Mouse (Mus musculus) liver, adult 2 months (tissue): Measurements from ENCODE around the gene Gstt1. TPM values are rescaled to one million over a fixed set of nuclear protein-coding genes. Genes with fewer than 3 reads are reported as not detected.
A peak's percentile ranks its signal among the peaks of the same experiment; 100 is the strongest.

Experiments
- DNase-seq: peaks from one replicate; pipeline ENCODE4 v3.0.0-alpha.2; 2011; ENCODE audit warnings: low read depth, low spot score; ENCODE audit errors: extremely low read depth
- H3K27ac ChIP-seq: fragments of 200-500 bp; replicated peaks from 2 replicates; pipeline ENCODE4 v1.5.1; 2012; ENCODE audit warnings: low read depth, mild to moderate bottlenecking, control low read depth, inconsistent platforms, low read length; ENCODE audit not compliant: insufficient read depth
- H3K27me3 ChIP-seq: fragments of 200-500 bp; 2 replicates; pipeline ENCODE4 v1.6.1; 2012; ENCODE audit warnings: mild to moderate bottlenecking, moderate library complexity, low read length, inconsistent platforms; ENCODE audit not compliant: control insufficient read depth, insufficient read depth
- H3K36me3 ChIP-seq: fragments of 200-500 bp; 2 replicates; pipeline ENCODE4 v1.6.1; 2012; ENCODE audit warnings: low read length, inconsistent platforms; ENCODE audit not compliant: control insufficient read depth, insufficient read depth
- H3K4me1 ChIP-seq: fragments of 200-500 bp; 2 replicates; pipeline ENCODE4 v1.6.1; 2011; ENCODE audit warnings: low read length; ENCODE audit not compliant: control insufficient read depth, insufficient read depth
- H3K4me3 ChIP-seq: fragments of 200-500 bp; 2 replicates; pipeline ENCODE4 v1.5.1; 2011; ENCODE audit warnings: low read depth, mild to moderate bottlenecking, control low read depth, low read length, moderate library complexity; ENCODE audit not compliant: insufficient read depth
- H3K79me2 ChIP-seq: fragments of 200-500 bp; 2 replicates; pipeline ENCODE4 v1.6.1; 2012; ENCODE audit warnings: inconsistent platforms, mild to moderate bottlenecking, low read length, moderate library complexity; ENCODE audit not compliant: control insufficient read depth, insufficient read depth
- H3K9ac ChIP-seq: fragments of 200-500 bp; 2 replicates; pipeline ENCODE4 v1.6.1; 2012; ENCODE audit warnings: low read depth, mild to moderate bottlenecking, control low read depth, inconsistent platforms, low read length
- CTCF ChIP-seq: fragments of 200-500 bp; IDR thresholded peaks from 2 replicates; pipeline ENCODE4 v1.5.1; 2011; ENCODE audit warnings: low read depth, low read length, control low read depth
- POLR2A ChIP-seq: fragments of 200-500 bp; IDR thresholded peaks from 2 replicates; pipeline ENCODE4 v1.6.1; 2011; ENCODE audit warnings: low read length, control low read depth; ENCODE audit not compliant: insufficient read depth; ENCODE audit errors: extremely low read depth
- WGBS: fragments of 180-500 bp; shearing (Covaris S2); methylation state at CpG from one replicate; pipeline ENCODE4 v1.1.7; 2018; 5-methylcytosine and 5-hydroxymethylcytosine counted together
- polyA plus RNA-seq: library from polyadenylated mRNA; depleted of rRNA; stranded (reverse); fragments of >200 nt; gene quantifications from 2 replicates; pipeline ENCODE4 v1.2.3, GENCODE M21; 2012
- total RNA-seq: library from RNA; depleted of rRNA; stranded (reverse); fragments of >200 nt; gene quantifications from 2 replicates; pipeline ENCODE4 v1.2.3, GENCODE M21; 2014

Gene Gstt1
- total and polyA plus RNA-seq, 2 experiments = 622 to 1,223 TPM

DNA sequence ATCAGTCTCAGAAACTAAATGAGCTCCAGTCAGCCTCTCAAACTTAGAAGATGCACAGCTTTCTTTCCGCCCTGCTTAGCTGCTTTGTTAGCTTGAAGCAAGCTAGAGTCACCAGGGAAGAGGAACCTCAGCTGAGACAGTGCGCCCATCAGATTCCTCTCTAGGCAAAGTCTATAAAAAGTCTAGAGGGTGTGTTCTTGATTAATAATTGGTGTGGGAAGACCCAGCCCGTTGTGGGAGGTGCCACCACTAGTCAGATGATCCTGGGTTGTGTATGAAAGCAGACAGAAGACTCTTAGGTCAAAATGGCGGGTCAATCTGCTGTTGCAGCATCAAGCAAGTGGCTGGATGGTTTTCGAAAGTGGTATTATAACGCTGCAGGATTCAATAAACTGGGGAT lies 31.5 kb downstream of the Gstt1 start:
- Histone ChIP-seq H3K27ac (no peak overlapping the region), H3K27me3 (no peaks in the 10 kb centered on the region), H3K4me3 (no peak overlapping the region), H3K79me2 (peaks cover 4% of the 10 kb centered on the region; the same call in 1 of the 2 replicates), H3K9ac (no peak overlapping the region), H3K36me3 (peaks cover 5% of the 10 kb centered on the region), H3K4me1 (peaks cover 5% of the 10 kb centered on the region; the same call in 1 of the 2 replicates)
- WGBS = 58% methylated on average over 6 of the region's 6 CpGs
- peak; percentile 85 for DNase-seq
- TF ChIP-seq POLR2A (no peak), CTCF (no peak)

DNA sequence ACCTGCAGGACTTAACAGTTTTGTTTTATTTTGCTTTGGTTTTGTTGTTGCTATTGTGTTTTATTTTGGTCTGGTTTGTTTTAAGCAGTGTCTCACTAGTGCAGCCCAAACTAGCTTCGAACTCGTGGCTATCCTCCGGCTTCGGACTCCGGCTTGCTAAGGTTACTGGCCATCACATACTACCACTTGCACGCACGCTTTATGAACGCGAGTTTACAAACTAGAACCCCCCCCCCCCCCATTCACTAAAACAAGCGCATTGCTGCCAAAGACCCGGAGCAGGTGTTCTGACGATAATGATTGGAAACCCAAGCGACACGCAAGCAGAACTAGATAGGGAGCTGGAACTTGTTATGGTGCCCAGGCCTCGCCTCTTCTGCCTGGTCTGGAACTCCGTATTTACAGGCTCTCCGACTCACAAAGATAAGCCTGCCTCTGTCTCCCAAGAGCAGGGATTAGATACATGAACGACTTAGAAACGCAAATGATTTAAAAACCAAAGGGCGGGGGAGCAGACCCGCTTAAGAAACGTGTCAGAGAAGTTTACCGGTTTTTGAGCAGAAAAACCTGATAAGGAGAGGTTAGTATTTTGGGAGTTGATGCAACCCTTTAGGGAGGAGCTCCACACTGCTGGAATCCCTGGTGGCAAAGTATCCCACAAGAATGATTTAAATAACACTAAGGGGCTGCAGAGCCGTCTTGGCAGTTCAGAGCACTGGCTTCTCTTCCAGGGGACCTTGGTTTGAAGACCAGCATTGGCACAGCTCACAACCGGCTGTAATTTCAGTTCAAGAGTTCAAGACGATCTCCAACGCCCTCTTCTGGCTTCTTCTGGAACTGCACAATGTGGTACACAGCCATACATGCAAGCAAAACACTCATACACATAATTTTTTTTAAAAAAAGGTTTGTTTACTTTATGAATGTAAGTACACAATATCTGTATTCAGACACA lies 33.6 kb downstream of the Gstt1 start:
- 1% methylated on average over 27 of the region's 27 CpGs for WGBS
- Histone ChIP-seq H3K27me3 (no peaks in the 10 kb centered on the region), H3K79me2 (peaks cover 8% of the 10 kb centered on the region; the same call in 1 of the 2 replicates), H3K36me3 (no peaks in the 10 kb centered on the region), H3K9ac (peak overlapping the region; percentile 60), H3K27ac (peak overlapping the region; percentile 70), H3K4me1 (peaks cover 5% of the 10 kb centered on the region; the same call in 1 of the 2 replicates), H3K4me3 (peak overlapping the region; percentile 90)
- peak; percentile 70 for DNase-seq
- TF ChIP-seq POLR2A (no peak), CTCF (peak; percentile 61)

DNA sequence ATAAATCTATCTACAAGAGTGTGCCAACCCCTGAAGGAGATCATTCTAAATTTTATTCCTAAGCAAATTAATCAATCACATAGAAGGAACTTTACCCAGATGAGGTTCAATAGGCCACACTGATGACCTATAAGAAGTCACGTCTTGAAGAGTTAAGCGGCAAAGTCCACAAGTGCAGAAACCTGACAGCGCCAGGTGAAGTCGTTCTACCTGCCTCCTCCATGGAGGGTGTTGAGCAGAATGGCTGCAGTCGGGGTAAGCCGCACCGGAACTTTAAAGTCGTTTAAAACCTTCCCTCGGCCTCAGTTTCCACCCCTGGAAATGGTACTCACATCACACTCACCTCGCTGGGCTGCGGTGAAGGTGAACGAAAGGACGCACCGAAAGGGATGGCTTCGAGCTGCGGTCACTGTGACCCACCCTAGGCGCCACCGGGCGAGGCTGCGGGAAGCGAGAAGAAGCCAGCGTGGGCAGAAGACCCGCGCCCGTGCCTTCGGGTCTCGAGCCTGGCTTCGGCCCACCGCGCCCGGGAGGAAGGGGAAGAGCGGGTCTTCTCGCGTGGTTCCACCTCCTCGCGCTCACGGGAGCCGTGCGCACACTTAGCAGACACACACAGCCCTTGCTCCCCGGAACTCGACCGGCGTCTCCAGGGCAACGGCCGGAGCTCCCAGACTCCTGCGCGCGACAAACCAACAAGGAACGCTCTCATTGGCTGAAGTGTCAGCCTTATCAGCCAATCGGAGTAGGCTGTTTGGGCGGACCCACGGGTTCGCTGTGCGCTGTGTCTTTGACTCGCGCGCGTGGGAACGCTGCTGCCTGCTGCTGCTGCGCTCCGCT lies 34.5 kb downstream of the Gstt1 start, which contains the start of gene Cabin1:
Gene Cabin1, minus strand, starts transcription at position 660 of the 837 bp plus-strand sequence.
- peaks cover 5% of the 10 kb centered on the region; the same call in 1 of the 2 replicates for H3K4me1 ChIP-seq
- H3K27ac ChIP-seq = peak within 1 kb of the TSS; percentile 70
- H3K79me2 ChIP-seq = peaks cover 10% of the 10 kb centered on the region; the same call in 1 of the 2 replicates
- peak within 1 kb of the TSS; percentile 90 for H3K4me3 ChIP-seq
- TF ChIP-seq POLR2A (peak; percentile 82), CTCF (no peak)
- under 1% methylated on average over 61 of the region's 61 CpGs for WGBS
- peak within 1 kb of the TSS; percentile 88 for H3K9ac ChIP-seq
- no peaks in the 10 kb centered on the region for H3K27me3 ChIP-seq
- DNase-seq = peak; percentile 92
- no peaks in the 10 kb centered on the region; the same call in 1 of the 2 replicates for H3K36me3 ChIP-seq

DNA sequence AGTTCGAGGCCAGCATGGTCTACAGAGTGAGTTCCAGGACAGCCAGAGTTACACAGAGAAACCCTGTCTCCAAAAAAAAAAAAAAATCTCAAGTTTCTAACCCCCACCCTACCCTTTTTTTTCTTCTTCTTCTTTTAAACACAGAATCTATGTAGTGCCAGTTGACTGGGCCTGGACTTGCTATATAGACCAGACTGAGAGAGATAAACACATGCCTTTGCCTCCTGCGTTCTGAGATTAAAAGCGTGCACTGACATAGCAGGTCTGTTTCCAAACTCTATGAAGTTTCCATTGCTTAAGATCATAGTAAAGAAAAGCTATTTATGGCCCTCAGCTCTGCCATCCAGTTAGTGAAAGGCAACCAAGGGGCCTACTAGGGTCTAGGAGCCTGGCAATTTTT lies 36.0 kb downstream of the Gstt1 start:
- Histone ChIP-seq H3K79me2 (peaks cover 10% of the 10 kb centered on the region; the same call in 1 of the 2 replicates), H3K9ac (no peak overlapping the region), H3K36me3 (no peaks in the 10 kb centered on the region; the same call in 1 of the 2 replicates), H3K4me1 (peaks cover 5% of the 10 kb centered on the region; the same call in 1 of the 2 replicates), H3K27ac (no peak overlapping the region), H3K4me3 (no peak overlapping the region), H3K27me3 (no peaks in the 10 kb centered on the region)
- TF ChIP-seq POLR2A (no peak), CTCF (no peak)
- no peak for DNase-seq
- 87% methylated on average over 3 of the region's 3 CpGs for WGBS

DNA sequence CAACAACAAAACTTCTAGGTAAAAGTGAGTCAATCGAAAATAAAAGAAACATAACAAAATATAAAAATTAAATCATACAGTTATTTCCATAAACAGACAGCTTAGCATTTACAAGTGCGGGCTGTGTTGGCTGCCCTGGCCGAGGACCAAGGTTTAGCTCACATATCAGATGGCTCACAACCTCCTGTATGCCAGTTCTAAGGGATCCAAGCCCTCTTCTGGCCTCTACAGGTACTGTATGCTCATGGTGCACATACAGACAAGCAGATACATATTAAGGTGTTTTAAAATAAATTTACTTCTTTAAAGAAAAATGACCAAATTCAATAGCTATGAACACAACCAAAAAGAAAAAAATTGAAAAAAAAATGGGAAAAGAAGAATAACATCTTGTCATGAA lies 38.1 kb downstream of the Gstt1 start:
- no peak overlapping the region for H3K4me3 ChIP-seq
- H3K36me3 ChIP-seq = no peaks in the 10 kb centered on the region; the same call in 1 of the 2 replicates
- no peak overlapping the region for H3K9ac ChIP-seq
- H3K27ac ChIP-seq = no peak overlapping the region
- peaks cover 2% of the 10 kb centered on the region; the same call in 1 of the 2 replicates for H3K4me1 ChIP-seq
- DNase-seq = no peak
- 97% methylated on average over 3 of the region's 3 CpGs for WGBS
- no peak for TF ChIP-seq CTCF
- TF ChIP-seq POLR2A = no peak
- H3K27me3 ChIP-seq = no peaks in the 10 kb centered on the region
- H3K79me2 ChIP-seq = peaks cover 10% of the 10 kb centered on the region; the same call in 1 of the 2 replicates
